Mouse (Mus musculus) B cell, adult 67 days (primary cell): ENCODE measurements around the gene Gm20390. TPM values are rescaled to one million over a fixed set of nuclear protein-coding genes. Genes with fewer than 3 reads are reported as not detected.

Experiments used
- total RNA-seq, 2 experiments: library from RNA; stranded (reverse); gene quantifications; 4 replicates each; pipeline ENCODE4 v1.2.4; 2023

The Gm20390 gene
- total RNA-seq: 10 to 100 TPM; 55.9 to 58.3 TPM

DNA sequence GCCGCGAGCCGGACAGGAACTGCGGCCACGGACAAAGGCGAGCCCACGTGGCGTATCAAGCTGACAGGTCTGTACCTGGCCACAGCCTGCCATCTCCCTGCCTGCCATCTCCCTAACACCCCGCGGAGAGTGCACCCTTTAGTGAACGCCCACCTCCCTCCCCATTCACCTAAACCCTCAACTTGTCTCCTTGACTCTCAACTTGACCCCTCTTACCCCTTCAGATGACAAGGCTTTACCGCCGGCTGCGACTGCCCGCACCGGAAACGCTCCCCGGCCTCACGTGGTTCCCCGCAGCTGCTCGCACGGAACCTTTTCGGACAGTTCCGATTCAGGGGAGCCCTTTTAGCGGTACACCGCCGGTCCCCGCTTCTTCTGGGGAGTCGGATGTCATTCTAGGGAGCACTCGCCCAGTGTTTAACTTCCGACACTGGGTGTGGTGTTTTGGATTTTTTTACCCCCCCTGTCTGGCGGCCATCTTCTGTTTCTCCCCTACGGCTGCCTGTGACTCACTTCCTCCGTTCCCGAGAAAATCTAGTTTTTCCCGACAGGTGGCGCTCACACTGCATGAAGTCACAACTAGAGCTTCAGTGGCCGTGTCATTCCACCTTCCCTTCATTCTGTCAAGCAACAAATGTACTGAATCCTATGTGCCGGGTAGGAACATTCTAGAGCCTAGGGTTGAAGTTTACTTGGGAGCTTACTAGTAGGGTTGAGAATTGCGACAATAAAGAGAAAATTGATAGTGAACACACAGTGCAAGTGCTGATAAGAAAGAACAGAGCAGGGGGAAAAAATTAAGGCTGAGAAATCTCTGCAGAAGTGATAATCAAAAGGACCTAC, at the start of gene Gm20390, which contains the start of gene Nme1:
Gm20390 (minus strand) TSS at position 289 of the 843 bp plus-strand sequence.
Nme1 (minus strand) TSS at position 517 of the 843 bp plus-strand sequence.

DNA sequence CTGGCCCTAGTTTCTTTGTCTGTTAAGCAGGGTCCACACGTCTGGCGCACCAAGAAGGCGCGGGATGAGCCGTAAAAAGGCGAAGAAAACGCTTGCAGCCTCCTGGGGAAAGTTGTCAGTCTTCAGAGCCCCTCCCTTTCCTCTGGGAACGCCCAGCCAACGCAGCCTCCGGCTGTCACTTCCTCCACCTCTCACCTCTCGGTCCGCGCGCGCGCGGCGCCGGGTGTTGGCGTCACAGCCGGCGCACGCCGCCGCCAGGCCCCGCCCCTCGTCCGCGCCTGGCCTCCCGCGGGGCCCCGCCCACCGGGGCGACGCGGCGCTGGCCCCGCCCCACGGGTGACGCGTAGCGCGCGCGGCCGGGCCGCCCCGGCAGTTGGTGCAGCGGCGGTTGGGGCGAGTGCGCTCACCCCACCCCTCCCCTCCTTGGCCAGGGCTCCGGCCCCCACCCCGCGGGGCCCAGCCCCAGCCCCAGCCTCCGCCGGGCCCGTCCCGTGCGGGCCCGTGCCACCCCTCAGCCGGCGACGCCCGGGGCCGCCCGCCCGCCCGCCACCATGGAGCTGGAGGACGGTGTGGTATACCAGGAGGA, 27.7 kb upstream of the Gm20390 start, which contains the start of gene Spag9:
Spag9 (plus strand) TSS at position 372 of the 586 bp plus-strand sequence.

GRCm38 (mm10) chr11:93956159-93956558, 11.9 kb downstream of the Gm20390 start, which contains the start of gene Nme2:
Nme2 (minus strand) TSS chr11:93956259.

Other genes starting within 250 kb of the Gm20390 start
- gene Utp18, start 82.5 kb downstream of the Gm20390 start, total RNA-seq: 10 to 100 TPM; 54.9 to 57.8 TPM
- 10 to 100 TPM; 67.8 to 74.6 TPM for gene Mbtd1, start 82.4 kb downstream of the Gm20390 start, total RNA-seq
- gene Nme2, start 12.0 kb downstream of the Gm20390 start, total RNA-seq: 100 to 1,000 TPM; 152 to 165 TPM
- 10 to 100 TPM; 34.0 to 39.3 TPM for gene Nme1, start 228 bp upstream of the Gm20390 start, total RNA-seq
- 100 to 1,000 TPM; 189 to 196 TPM for gene Spag9, start 27.8 kb upstream of the Gm20390 start, total RNA-seq
- 10 to 100 TPM; 28.9 to 35.3 TPM for gene Tob1, start 243.2 kb upstream of the Gm20390 start, total RNA-seq